Mouse (Mus musculus): ENCODE measurements at regions not wholly inside any gene's neighbourhood (a gene's known extent, or its start where the extent isn't known, plus 50 kb on each side); places are given as distances from the start of the nearest gene placed in this dataset.

GRCm38 (mm10) chrX:163822298-163822697, 61.2 kb upstream of the Rnf138rt1 start:
- TF ChIP-seq CTCF (IDR thresholded peaks at IDR 0.05; ENCODE audit: low read depth, low read length) (no peak), POLR2A (IDR thresholded peaks at IDR 0.05; ENCODE audit: borderline replicate concordance, low read depth, low read length) (no peak)
